Mouse (Mus musculus) hindbrain, embryonic 13.5 days (tissue): ENCODE measurements around the gene Dnttip2. TPM values are rescaled to one million over a fixed set of nuclear protein-coding genes. Genes with fewer than 3 reads are reported as not detected.
"Not testable (repeated sequence)": the region's sequence is repeated elsewhere in the genome, so short reads cannot be mapped to it uniquely, and the experiment has no call there.

Source experiments
- ATAC-seq: fragments of 200-750 bp; cut with Nextera tagmentation; 2 replicates; pipeline ENCODE4 v1.8.0; 2017; ENCODE audit warnings: moderate TSS enrichment; ENCODE audit not compliant: low FRiP score
- H3K27ac ChIP-seq: fragments of 300-500 bp; sonication (generic); 2 replicates; pipeline ENCODE4 v1.5.1; 2015; ENCODE audit warnings: inconsistent platforms, mild to moderate bottlenecking, moderate library complexity
- H3K27me3 ChIP-seq: fragments of 300-500 bp; sonication (generic); 2 replicates; pipeline ENCODE4 v1.6.1; 2015; ENCODE audit warnings: mild to moderate bottlenecking, inconsistent platforms
- H3K36me3 ChIP-seq: fragments of 300-500 bp; sonication (generic); 2 replicates; pipeline ENCODE4 v1.6.1; 2015; ENCODE audit warnings: mild to moderate bottlenecking, inconsistent platforms
- H3K4me1 ChIP-seq: fragments of 300-500 bp; sonication (generic); replicated peaks from 2 replicates; pipeline ENCODE4 v1.6.1; 2015; ENCODE audit warnings: inconsistent platforms
- H3K4me2 ChIP-seq: fragments of 300-500 bp; sonication (generic); 2 replicates; pipeline ENCODE4 v1.6.1; 2015; ENCODE audit warnings: inconsistent platforms, mild to moderate bottlenecking, moderate library complexity
- H3K4me3 ChIP-seq: fragments of 300-500 bp; sonication (generic); 2 replicates; pipeline ENCODE4 v1.5.1; 2015; ENCODE audit warnings: mild to moderate bottlenecking, inconsistent platforms
- H3K9ac ChIP-seq: fragments of 300-500 bp; sonication (generic); 2 replicates; pipeline ENCODE4 v1.6.1; 2015; ENCODE audit warnings: mild to moderate bottlenecking, inconsistent platforms
- H3K9me3 ChIP-seq: fragments of 300-500 bp; sonication (generic); 2 replicates; pipeline ENCODE4 v1.6.1; 2016; ENCODE audit warnings: inconsistent platforms
- WGBS: fragments of 180-500 bp; shearing (Covaris S2); methylation state at CpG from one replicate; pipeline ENCODE4 v1.1.7; 2015; 5-methylcytosine and 5-hydroxymethylcytosine counted together
- polyA plus RNA-seq: library from polyadenylated mRNA; unstranded; fragments of >200 nt; fragmentation: Nextera tagmentation; extraction: Ambion mirVana; gene quantifications from 2 replicates; pipeline ENCODE4 v1.2.1, GENCODE M21; 2015

The Dnttip2 gene
- polyA plus RNA-seq, 1 experiment from 2014 or later = 58.2 TPM

DNA sequence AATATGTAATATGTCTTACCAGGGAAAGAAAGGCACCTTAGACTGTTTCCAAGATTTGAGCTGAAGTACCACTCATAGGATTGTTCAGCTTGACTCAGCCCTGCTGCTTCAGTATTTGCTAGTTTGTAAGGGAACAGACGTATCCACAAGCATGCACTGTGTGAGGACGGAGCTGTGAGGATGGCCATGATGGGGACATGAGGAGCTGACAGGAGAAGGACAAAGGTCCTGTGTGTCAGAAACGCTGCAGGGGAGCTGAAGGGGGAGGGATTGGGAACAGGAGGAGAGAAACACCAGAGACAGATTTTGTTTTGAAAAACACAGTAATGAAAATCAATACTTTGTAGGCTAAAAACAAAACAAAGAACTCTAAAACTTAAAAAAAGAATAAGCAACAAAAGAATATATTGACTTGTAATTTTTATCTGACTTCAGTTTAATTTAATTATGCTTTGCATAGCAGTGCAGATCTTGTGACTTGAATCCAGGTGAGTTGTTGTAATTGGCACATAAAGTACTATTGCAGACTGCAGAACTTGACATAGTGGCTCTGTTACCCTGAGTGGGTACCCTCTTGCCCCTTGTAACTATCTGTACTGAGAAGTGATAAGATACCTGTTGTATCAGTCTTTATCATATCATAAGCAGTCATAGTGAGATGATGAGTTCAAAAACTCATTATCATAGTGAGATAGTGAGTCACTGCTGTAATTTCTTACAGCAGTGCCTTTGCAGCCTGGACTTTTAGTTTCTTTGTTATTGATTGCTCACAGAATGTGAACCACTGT lies 21.5 kb upstream of the Dnttip2 start:
- Histone ChIP-seq H3K9ac (no peak overlapping the region), H3K4me3 (no peak overlapping the region), H3K4me2 (no peak overlapping the region), H3K27ac (no peak overlapping the region), H3K4me1 (peaks cover 3% of the 10 kb centered on the region), H3K36me3 (peaks cover 9% of the 10 kb centered on the region), H3K9me3 (no peaks in the 10 kb centered on the region), H3K27me3 (no peaks in the 10 kb centered on the region)
- 39% methylated on average over 3 of the region's 3 CpGs for WGBS
- ATAC-seq = no peak

GRCm38 (mm10) chr3:122254050-122254449 lies 20.1 kb upstream of the Dnttip2 start:
- peaks cover 12% of the 10 kb centered on the region for H3K36me3 ChIP-seq
- 90% methylated on average over 7 of the region's 7 CpGs for WGBS
- not testable (repeated sequence) for H3K4me3 ChIP-seq, H3K27me3 ChIP-seq, H3K9ac ChIP-seq, H3K4me1 ChIP-seq, ATAC-seq, H3K9me3 ChIP-seq, H3K27ac ChIP-seq, H3K4me2 ChIP-seq

GRCm38 (mm10) chr3:122269986-122270385 lies 4.2 kb upstream of the Dnttip2 start:
- Histone ChIP-seq H3K4me3 (no peak overlapping the region), H3K9me3 (no peaks in the 10 kb centered on the region), H3K4me1 (peaks cover 4% of the 10 kb centered on the region), H3K27ac (no peak overlapping the region), H3K27me3 (no peaks in the 10 kb centered on the region), H3K9ac (no peak overlapping the region), H3K4me2 (no peak overlapping the region), H3K36me3 (peaks cover 12% of the 10 kb centered on the region)
- ATAC-seq = no peak
- 74% methylated on average over 5 of the region's 5 CpGs for WGBS

- not testable (repeated sequence) for H3K27ac ChIP-seq, H3K27me3 ChIP-seq, H3K4me3 ChIP-seq, H3K9ac ChIP-seq, H3K9me3 ChIP-seq, ATAC-seq, H3K4me2 ChIP-seq
- Histone ChIP-seq H3K4me1 (peaks cover 30% of the 10 kb centered on the region), H3K36me3 (peaks cover 24% of the 10 kb centered on the region)
- 87% methylated on average over 1 of the region's 1 CpGs for WGBS
These were observed 1.6 kb upstream of the Dnttip2 start for GRCm38 (mm10) chr3:122272565-122272964.

DNA sequence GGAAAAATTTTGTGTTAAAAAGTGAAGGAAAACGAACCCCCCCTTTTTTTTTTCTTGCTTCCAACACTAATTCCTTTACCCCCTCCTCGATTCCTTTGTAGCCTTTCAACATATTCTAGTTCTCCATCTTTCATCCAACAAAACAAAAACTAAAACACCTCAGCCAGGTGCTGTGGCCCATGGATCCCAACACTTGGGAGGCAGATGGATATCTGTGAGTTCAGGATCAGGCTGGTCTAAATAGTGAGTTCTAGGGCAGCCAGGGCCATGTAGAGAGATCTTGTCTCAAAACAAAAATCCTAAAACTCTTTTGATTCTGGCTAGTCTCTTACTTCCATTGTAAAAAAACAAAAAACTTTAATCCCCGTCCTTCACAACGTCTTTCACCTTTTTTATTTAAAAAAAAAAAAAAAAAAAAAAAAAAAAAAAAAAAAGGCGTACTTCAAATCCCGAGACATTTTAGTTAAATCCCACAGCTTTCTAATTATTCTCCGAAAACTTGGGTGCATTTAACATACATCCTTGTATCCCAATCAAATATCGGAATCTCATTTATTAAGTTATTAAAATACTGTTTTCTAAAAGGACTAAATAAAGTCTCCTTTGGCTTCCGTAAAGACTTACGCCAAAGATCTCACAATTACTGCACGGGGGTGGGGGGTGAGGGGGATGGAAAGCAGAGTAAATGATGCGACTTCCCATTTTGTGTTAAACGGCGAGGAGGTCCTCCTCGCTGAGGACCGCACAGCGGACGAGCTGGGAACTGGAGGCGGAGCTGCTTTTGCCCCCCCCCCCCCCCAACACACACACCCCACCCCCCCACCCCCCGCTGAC lies 564 bp upstream of the Dnttip2 start:
- H3K4me3 ChIP-seq = peak overlapping the region; percentile 77
- WGBS = 11% methylated on average over 20 of the region's 20 CpGs
- no peak; the same call in 1 of the 2 replicates for ATAC-seq

DNA sequence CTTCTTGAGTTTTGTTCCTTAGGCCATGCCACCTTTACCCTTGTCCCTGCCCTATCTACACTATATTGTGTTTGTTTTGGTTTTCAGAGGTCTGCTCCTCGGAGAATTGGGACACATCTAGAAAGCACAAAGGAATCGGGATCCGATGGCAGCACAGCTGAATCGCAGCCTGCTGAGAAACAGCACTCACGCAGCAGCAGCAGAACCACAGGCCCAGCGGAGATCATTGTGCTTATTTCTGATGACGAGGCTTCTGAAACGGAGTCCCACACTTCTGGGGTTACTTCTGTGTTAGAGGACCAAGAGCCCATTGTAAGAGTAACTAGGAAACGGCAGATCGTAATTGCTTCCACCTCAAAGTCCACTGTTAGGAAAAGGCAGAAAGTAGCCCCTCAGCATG lies 923 bp downstream of the Dnttip2 start:
- Histone ChIP-seq H3K36me3 (peaks cover 50% of the 10 kb centered on the region), H3K27ac (no peak overlapping the region), H3K4me3 (peak overlapping the region; percentile 77), H3K4me1 (peaks cover 38% of the 10 kb centered on the region), H3K27me3 (no peaks in the 10 kb centered on the region), H3K4me2 (peak overlapping the region; percentile 84), H3K9me3 (no peaks in the 10 kb centered on the region), H3K9ac (peak overlapping the region; percentile 85)
- ATAC-seq = no peak
- WGBS = 74% methylated on average over 10 of the region's 10 CpGs

More for the DNA sequence above, 564 bp upstream of the Dnttip2 start:
- no peaks in the 10 kb centered on the region for H3K9me3 ChIP-seq
- no peaks in the 10 kb centered on the region for H3K27me3 ChIP-seq
- H3K4me1 ChIP-seq = peaks cover 38% of the 10 kb centered on the region
- H3K27ac ChIP-seq = peak overlapping the region; percentile 58; the same call in 1 of the 2 replicates
- H3K4me2 ChIP-seq = peak overlapping the region; percentile 41
- peaks cover 35% of the 10 kb centered on the region for H3K36me3 ChIP-seq
- H3K9ac ChIP-seq = peak overlapping the region; percentile 85

GRCm38 (mm10) chr3:122287195-122287594 lies 13.0 kb downstream of the Dnttip2 start:
- WGBS = 84% methylated on average over 5 of the region's 5 CpGs
- Histone ChIP-seq H3K9me3 (no peaks in the 10 kb centered on the region), H3K4me3 (no peak overlapping the region), H3K36me3 (peaks cover 36% of the 10 kb centered on the region), H3K4me1 (peaks cover 20% of the 10 kb centered on the region), H3K27me3 (no peaks in the 10 kb centered on the region), H3K27ac (no peak overlapping the region), H3K9ac (no peak overlapping the region), H3K4me2 (no peak overlapping the region)
- ATAC-seq = no peak

DNA sequence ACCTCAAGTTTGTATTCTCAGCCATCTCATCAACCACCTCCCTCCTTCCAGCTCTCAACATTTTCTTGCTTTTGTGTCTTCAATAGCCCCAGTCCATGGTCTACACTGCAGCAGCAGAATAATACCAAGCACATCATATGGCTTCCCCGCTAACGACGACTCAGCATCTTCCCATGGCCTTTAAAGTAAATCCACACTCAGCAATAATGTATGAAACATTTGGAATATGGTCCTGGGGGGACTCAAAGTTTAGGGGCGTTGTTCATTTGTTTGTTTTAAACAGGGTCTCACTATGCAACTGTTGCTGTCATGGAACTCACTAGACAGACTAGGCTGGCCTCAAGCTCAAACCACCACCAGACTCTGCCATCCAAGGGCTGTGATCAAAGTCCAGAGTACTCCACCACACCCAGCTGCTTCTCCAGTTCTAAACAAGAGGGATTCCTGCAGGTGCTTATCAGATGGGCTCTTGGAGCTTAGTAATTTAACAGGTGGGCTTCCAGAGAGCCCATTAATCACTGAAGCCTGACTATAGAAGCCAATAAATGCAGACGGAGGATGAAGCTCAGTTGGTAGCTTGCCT lies 14.5 kb downstream of the Dnttip2 start:
- no peaks in the 10 kb centered on the region for H3K27me3 ChIP-seq
- 87% methylated on average over 5 of the region's 5 CpGs for WGBS
- no peaks in the 10 kb centered on the region for H3K9me3 ChIP-seq
- H3K9ac ChIP-seq = no peak overlapping the region
- H3K4me3 ChIP-seq = no peak overlapping the region
- H3K36me3 ChIP-seq = peaks cover 21% of the 10 kb centered on the region
- no peak overlapping the region for H3K27ac ChIP-seq
- no peak overlapping the region for H3K4me2 ChIP-seq
- H3K4me1 ChIP-seq = peaks cover 25% of the 10 kb centered on the region
- ATAC-seq = no peak

DNA sequence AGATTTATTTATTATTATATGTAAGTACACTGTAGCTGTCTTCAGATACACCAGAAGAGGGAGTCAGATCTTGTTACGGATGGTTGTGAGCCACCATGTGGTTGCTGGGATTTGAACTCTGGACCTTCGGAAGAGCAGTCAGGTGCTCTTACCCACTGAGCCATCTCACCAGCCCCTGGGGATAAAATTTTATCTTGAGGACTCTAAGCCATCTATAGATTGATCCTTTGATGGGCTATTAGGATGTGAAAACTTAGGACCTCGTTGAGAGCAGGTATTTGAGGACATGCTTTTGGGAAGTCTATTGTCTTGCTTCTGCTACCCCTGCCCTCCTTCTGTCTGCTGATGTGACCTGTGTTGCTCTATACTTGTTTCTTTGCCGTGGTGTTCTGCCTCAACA lies 15.2 kb downstream of the Dnttip2 start:
- H3K9ac ChIP-seq, H3K4me3 ChIP-seq, ATAC-seq, H3K27me3 ChIP-seq, H3K9me3 ChIP-seq, H3K4me2 ChIP-seq, H3K27ac ChIP-seq: not testable (repeated sequence)
- Histone ChIP-seq H3K36me3 (peaks cover 15% of the 10 kb centered on the region), H3K4me1 (peaks cover 29% of the 10 kb centered on the region)
- WGBS = 89% methylated on average over 4 of the region's 4 CpGs

DNA sequence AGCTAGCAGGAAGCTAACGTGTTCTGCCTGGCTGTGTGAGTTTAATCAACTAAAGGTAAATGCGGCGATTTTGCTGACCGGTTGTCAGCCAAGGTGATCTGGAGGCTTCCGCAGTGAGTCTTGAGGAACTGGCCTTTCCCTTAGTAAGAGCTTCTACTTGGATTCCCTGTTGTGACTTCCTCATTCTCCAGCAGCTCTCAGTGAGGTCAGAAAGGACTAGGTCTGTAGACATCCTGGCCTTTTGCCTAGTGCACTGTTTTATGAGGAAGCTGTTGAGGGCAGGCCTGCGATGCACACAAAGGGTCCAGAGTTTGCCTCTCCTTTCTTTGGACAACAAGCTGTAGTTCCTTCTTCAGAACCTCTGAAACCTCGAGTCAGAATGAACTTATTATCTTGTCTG lies 16.5 kb downstream of the Dnttip2 start:
- no peaks in the 10 kb centered on the region for H3K9me3 ChIP-seq
- ATAC-seq = no peak
- H3K9ac ChIP-seq = no peak overlapping the region
- WGBS = 73% methylated on average over 7 of the region's 7 CpGs
- no peak overlapping the region for H3K4me3 ChIP-seq
- peaks cover 42% of the 10 kb centered on the region for H3K4me1 ChIP-seq
- H3K27me3 ChIP-seq = no peaks in the 10 kb centered on the region
- H3K27ac ChIP-seq = peak overlapping the region; percentile 50; the same call in 1 of the 2 replicates
- H3K4me2 ChIP-seq = peak overlapping the region; percentile 77; the same call in 1 of the 2 replicates
- H3K36me3 ChIP-seq = peaks cover 5% of the 10 kb centered on the region

DNA sequence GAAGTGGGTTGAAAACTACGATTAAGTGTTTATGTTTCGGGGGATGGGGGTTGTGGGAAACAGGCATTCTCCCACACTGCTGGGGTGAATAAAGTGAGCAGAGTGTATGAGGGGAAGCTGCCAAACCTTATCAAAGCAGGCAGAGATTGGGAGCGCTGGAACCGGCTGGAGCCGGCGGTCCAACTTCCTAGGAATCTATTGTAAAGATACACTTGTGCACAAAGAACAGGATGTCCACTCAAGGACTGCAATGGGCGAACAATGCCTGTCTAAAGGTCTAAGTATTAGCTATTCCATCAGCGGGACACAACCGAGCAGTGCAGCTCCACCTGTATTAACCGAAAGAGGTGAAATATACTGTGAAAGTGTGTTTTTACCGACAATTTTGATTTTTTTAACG lies 17.6 kb downstream of the Dnttip2 start:
- H3K4me1 ChIP-seq = peaks cover 43% of the 10 kb centered on the region
- ATAC-seq = no peak
- peak overlapping the region; percentile 82 for H3K4me3 ChIP-seq
- H3K27ac ChIP-seq = peak overlapping the region; percentile 100
- WGBS = 46% methylated on average over 12 of the region's 12 CpGs
- no peaks in the 10 kb centered on the region for H3K9me3 ChIP-seq
- H3K9ac ChIP-seq = peak overlapping the region; percentile 95
- peak overlapping the region; percentile 77 for H3K4me2 ChIP-seq
- no peaks in the 10 kb centered on the region for H3K36me3 ChIP-seq
- H3K27me3 ChIP-seq = no peaks in the 10 kb centered on the region
